Mouse (Mus musculus) hindbrain, embryonic 14.5 days (tissue): ENCODE measurements around the gene Lix1l. TPM values are rescaled to one million over a fixed set of nuclear protein-coding genes. Genes with fewer than 3 reads are reported as not detected.

ENCODE experiments used
- ATAC-seq: fragments of 200-750 bp; cut with Nextera tagmentation; 2 replicates; pipeline ENCODE4 v1.8.0; 2017; ENCODE audit warnings: moderate number of reproducible peaks, mild to moderate bottlenecking, moderate TSS enrichment, moderate library complexity; ENCODE audit not compliant: low FRiP score
- DNase-seq: peaks from one replicate; pipeline ENCODE4 v3.0.0-alpha.2; 2015; ENCODE audit warnings: low spot score
- H3K27ac ChIP-seq: fragments of 300-500 bp; sonication (generic); 2 replicates; pipeline ENCODE4 v1.5.1; 2014; ENCODE audit warnings: mild to moderate bottlenecking, moderate library complexity
- H3K27me3 ChIP-seq: fragments of 300-500 bp; sonication (generic); 2 replicates; pipeline ENCODE4 v1.6.1; 2014; ENCODE audit warnings: mild to moderate bottlenecking, low read length, mixed read lengths; ENCODE audit not compliant: control insufficient read depth, insufficient read depth
- H3K36me3 ChIP-seq: fragments of 300-500 bp; sonication (generic); replicated peaks from 2 replicates; pipeline ENCODE4 v1.6.1; 2014; ENCODE audit not compliant: control insufficient read depth, insufficient read depth
- H3K4me1 ChIP-seq: fragments of 300-500 bp; sonication (generic); replicated peaks from 2 replicates; pipeline ENCODE4 v1.6.1; 2014; ENCODE audit warnings: antibody characterized with exemption, low read length, mixed read lengths; ENCODE audit not compliant: control insufficient read depth, insufficient read depth
- H3K4me2 ChIP-seq: fragments of 300-500 bp; sonication (generic); replicated peaks from 2 replicates; pipeline ENCODE4 v1.6.1; 2014; ENCODE audit warnings: mild to moderate bottlenecking, moderate library complexity
- H3K4me3 ChIP-seq: fragments of 300-500 bp; sonication (generic); replicated peaks from 2 replicates; pipeline ENCODE4 v1.5.1; 2014; ENCODE audit warnings: mild to moderate bottlenecking, low read length
- H3K9ac ChIP-seq: fragments of 300-500 bp; sonication (generic); 2 replicates; pipeline ENCODE4 v1.6.1; 2014
- H3K9me3 ChIP-seq: fragments of 300-500 bp; sonication (generic); 2 replicates; pipeline ENCODE4 v1.6.1; 2016; ENCODE audit warnings: low read length; ENCODE audit not compliant: control insufficient read depth
- WGBS: fragments of 180-500 bp; shearing (Covaris S2); extraction: QIAGEN DNeasy Blood & Tissue Kit; methylation state at CpG from one replicate; pipeline ENCODE4 v1.1.7; 2014; 5-methylcytosine and 5-hydroxymethylcytosine counted together
- polyA plus RNA-seq: library from polyadenylated mRNA; unstranded; fragments of >200 nt; fragmentation: Nextera tagmentation; extraction: Ambion mirVana; gene quantifications from 2 replicates; pipeline ENCODE4 v1.2.1, GENCODE M21; 2014

The Lix1l gene
- polyA plus RNA-seq, 1 experiment from 2014 or later = 6.1 TPM

- Histone ChIP-seq H3K27ac (no peak overlapping the region), H3K4me2 (no peak overlapping the region), H3K9ac (no peak overlapping the region), H3K27me3 (no peaks in the 10 kb centered on the region), H3K9me3 (no peaks in the 10 kb centered on the region), H3K4me3 (no peak overlapping the region), H3K4me1 (peaks cover 29% of the 10 kb centered on the region), H3K36me3 (peaks cover 21% of the 10 kb centered on the region)
- ATAC-seq = no peak
- 81% methylated on average over 10 of the region's 10 CpGs for WGBS
- no peak for DNase-seq
These were observed 36.9 kb upstream of the Lix1l start for GRCm38 (mm10) chr3:96563911-96564632.

GRCm38 (mm10) chr3:96564633-96565032, 36.3 kb upstream of the Lix1l start:
- DNase-seq (no peak), ATAC-seq (no peak)
- H3K4me2 ChIP-seq = no peak overlapping the region
- H3K27me3 ChIP-seq = no peaks in the 10 kb centered on the region
- no peak overlapping the region for H3K4me3 ChIP-seq
- peaks cover 23% of the 10 kb centered on the region for H3K4me1 ChIP-seq
- no peaks in the 10 kb centered on the region for H3K9me3 ChIP-seq
- no peak overlapping the region for H3K27ac ChIP-seq
- H3K9ac ChIP-seq = no peak overlapping the region
- 68% methylated on average over 7 of the region's 7 CpGs for WGBS
- H3K36me3 ChIP-seq = peaks cover 19% of the 10 kb centered on the region

- ATAC-seq = no peak
- WGBS = 91% methylated on average over 2 of the region's 3 CpGs
- no peak for DNase-seq
- H3K4me1 ChIP-seq = peaks cover 19% of the 10 kb centered on the region
- no peak overlapping the region for H3K9ac ChIP-seq
- H3K27ac ChIP-seq = no peak overlapping the region
- H3K36me3 ChIP-seq = peaks cover 14% of the 10 kb centered on the region
- no peaks in the 10 kb centered on the region for H3K27me3 ChIP-seq
- H3K4me2 ChIP-seq = no peak overlapping the region
- no peaks in the 10 kb centered on the region for H3K9me3 ChIP-seq
- H3K4me3 ChIP-seq = no peak overlapping the region
These were observed 35.8 kb upstream of the Lix1l start for GRCm38 (mm10) chr3:96565105-96565504.

GRCm38 (mm10) chr3:96566661-96567450, 34.1 kb upstream of the Lix1l start:
- WGBS = 89% methylated on average over 8 of the region's 8 CpGs

GRCm38 (mm10) chr3:96568605-96569004, 32.3 kb upstream of the Lix1l start:
- H3K27ac ChIP-seq = no peak overlapping the region
- no peaks in the 10 kb centered on the region for H3K4me1 ChIP-seq
- 69% methylated on average over 8 of the region's 8 CpGs for WGBS
- no peak overlapping the region for H3K4me3 ChIP-seq
- no peaks in the 10 kb centered on the region for H3K9me3 ChIP-seq
- no peak overlapping the region for H3K4me2 ChIP-seq
- H3K36me3 ChIP-seq = no peaks in the 10 kb centered on the region
- H3K27me3 ChIP-seq = no peaks in the 10 kb centered on the region
- no peak overlapping the region for H3K9ac ChIP-seq
- ATAC-seq = no peak
- no peak for DNase-seq

More at GRCm38 (mm10) chr3:96566661-96567450, 34.1 kb upstream of the Lix1l start:
- no peaks in the 10 kb centered on the region for H3K9me3 ChIP-seq
- H3K27me3 ChIP-seq = no peaks in the 10 kb centered on the region
- H3K4me3 ChIP-seq = no peak overlapping the region
- DNase-seq = no peak
- peaks cover 2% of the 10 kb centered on the region; the same call in 1 of the 2 replicates for H3K4me1 ChIP-seq
- no peaks in the 10 kb centered on the region for H3K36me3 ChIP-seq
- no peak for ATAC-seq
- no peak overlapping the region for H3K4me2 ChIP-seq
- no peak overlapping the region for H3K9ac ChIP-seq
- H3K27ac ChIP-seq = no peak overlapping the region

GRCm38 (mm10) chr3:96569506-96569905, 31.4 kb upstream of the Lix1l start:
- Histone ChIP-seq H3K4me1 (no peaks in the 10 kb centered on the region), H3K4me2 (no peak overlapping the region), H3K9ac (no peak overlapping the region), H3K9me3 (no peaks in the 10 kb centered on the region), H3K27me3 (no peaks in the 10 kb centered on the region), H3K27ac (no peak overlapping the region), H3K36me3 (no peaks in the 10 kb centered on the region), H3K4me3 (no peak overlapping the region)
- no peak for ATAC-seq
- no peak for DNase-seq
- 84% methylated on average over 13 of the region's 13 CpGs for WGBS

GRCm38 (mm10) chr3:96569966-96570605, 30.9 kb upstream of the Lix1l start:
- DNase-seq (no peak), ATAC-seq (no peak)
- Histone ChIP-seq H3K4me1 (no peaks in the 10 kb centered on the region), H3K36me3 (no peaks in the 10 kb centered on the region), H3K4me2 (no peak overlapping the region), H3K9ac (no peak overlapping the region), H3K9me3 (no peaks in the 10 kb centered on the region), H3K27ac (no peak overlapping the region), H3K27me3 (no peaks in the 10 kb centered on the region), H3K4me3 (no peak overlapping the region)
- 86% methylated on average over 11 of the region's 11 CpGs for WGBS

GRCm38 (mm10) chr3:96570643-96571042, 30.3 kb upstream of the Lix1l start:
- Histone ChIP-seq H3K4me1 (no peaks in the 10 kb centered on the region), H3K27me3 (no peaks in the 10 kb centered on the region), H3K27ac (no peak overlapping the region), H3K4me2 (no peak overlapping the region), H3K9me3 (no peaks in the 10 kb centered on the region), H3K36me3 (no peaks in the 10 kb centered on the region), H3K4me3 (no peak overlapping the region), H3K9ac (no peak overlapping the region)
- DNase-seq (no peak), ATAC-seq (no peak)
- 82% methylated on average over 7 of the region's 7 CpGs for WGBS

GRCm38 (mm10) chr3:96571336-96571735, 29.6 kb upstream of the Lix1l start:
- H3K4me2 ChIP-seq = no peak overlapping the region
- H3K9me3 ChIP-seq = no peaks in the 10 kb centered on the region
- H3K27ac ChIP-seq = no peak overlapping the region
- 68% methylated on average over 2 of the region's 2 CpGs for WGBS
- DNase-seq = no peak
- no peak for ATAC-seq
- H3K4me1 ChIP-seq = no peaks in the 10 kb centered on the region
- H3K27me3 ChIP-seq = no peaks in the 10 kb centered on the region
- no peak overlapping the region for H3K4me3 ChIP-seq
- H3K9ac ChIP-seq = no peak overlapping the region
- H3K36me3 ChIP-seq = no peaks in the 10 kb centered on the region
